Mouse (Mus musculus) spleen, embryonic (tissue): Measurements from ENCODE around the gene Xylt1.

ENCODE experiments used
- CTCF ChIA-PET: fragments of 350-600 bp; sonication (Branson Sonifier 250); formaldehyde crosslinking; loops from one replicate; lab custom pipeline; 2022; lab: Charles Lee

Gene Xylt1

DNA sequence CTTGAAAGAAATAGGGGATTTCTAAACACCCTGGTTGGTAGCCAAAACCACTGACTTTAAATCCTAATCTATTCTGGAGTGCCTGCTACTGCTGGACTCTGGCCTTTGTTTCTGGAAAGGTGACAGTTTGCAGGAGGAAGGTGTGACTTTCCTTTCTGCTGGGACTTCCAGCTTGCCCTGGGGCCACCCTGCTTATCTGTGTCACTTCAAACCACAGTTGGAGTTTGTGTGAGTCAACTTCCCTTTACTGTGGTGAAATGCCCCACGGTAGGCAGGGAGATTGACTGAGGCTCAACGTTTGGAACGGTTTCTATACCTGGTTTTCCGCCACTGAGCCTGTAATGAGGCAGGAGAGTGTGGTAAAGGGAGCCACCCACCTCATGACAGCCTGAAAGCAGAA is 13.2 kb downstream of the Xylt1 start:
- CTCF ChIA-PET = interaction anchor here (0.6 kb wide), 1 partner anchor 91 kb away, joined by 3 read pairs; no protein-coding TSS in a partner anchor

DNA sequence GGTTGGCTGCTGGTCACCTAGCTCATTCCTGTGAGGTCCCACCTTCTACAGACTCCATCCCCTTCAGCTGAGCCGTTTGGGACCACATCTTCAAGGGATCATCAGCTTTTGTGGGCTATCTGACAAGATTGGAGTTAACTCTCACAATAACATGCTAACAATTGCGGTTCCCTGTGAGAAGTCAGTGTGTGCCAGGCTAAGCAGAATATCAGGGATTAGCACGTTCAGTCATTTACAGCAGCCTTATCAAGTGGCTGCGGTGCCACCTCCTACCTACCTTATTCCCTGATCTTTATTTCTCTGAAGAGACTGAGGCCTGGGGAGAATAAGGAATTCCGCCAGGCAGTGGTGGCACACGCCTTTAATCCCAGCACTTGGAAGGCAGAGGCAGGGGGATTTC is 13.6 kb downstream of the Xylt1 start:
- CTCF ChIA-PET = interaction anchor here (0.6 to 0.7 kb wide), 2 partner anchors 12 to 91 kb away, joined by 3 to 4 read pairs; no protein-coding TSS in a partner anchor

DNA sequence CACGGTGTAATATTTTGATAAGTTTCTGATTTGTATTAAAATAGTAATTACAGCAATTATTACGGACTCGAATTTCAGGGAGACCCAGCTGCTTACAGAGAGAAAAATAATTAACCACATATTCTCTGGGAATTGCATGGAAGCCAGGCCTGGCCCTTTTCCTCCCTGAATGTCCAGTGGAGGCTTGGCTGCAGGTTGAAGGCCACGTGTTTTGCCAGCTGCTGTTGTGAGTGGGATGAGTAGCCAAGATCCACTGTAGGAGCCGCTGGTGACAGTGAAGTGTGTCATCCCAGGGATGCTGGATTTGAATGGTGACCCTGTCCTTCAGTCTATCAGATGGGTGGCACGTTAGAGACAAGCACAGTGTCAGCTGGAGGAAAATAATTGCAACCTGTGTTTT is 14.7 kb downstream of the Xylt1 start:
- CTCF ChIA-PET = no interaction called here

DNA sequence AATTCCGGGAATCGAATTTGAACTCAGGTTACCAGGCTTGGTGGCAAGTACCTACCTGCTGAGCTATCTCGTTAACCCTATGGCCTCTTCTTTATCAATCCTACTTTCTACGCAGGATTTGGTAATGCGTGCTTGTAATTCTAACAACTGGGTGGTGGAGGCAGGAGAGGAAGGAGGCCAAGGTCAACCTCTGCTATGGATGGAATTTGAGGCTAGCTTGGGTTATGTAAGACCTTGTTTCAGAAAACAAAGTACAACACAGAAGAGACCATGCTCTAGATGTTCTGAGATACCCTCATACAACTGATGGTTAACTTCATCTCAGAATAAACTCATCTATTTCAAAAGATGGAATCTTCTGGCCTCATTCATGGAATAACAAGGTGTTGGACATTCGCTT is 17.1 kb downstream of the Xylt1 start:
- CTCF ChIA-PET = no interaction called here

DNA sequence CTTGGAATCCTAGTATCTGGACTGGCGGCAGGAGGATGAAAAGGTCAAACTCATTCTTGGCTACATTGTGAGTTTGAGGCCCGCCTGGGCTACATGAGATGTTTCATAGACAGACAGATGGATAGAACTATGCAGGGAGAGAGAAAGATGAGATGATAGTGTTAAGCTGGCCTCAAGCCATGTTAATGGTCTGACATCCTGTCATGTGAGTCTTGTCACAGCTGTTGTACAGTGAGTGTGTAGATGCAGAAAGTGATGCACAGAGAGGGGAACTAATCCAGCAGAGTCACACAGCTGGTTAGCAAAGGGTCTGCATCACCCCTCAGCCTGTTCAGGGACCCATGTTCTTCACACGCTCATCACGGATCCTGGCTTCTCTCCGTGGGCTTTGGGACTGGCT is 19.2 kb downstream of the Xylt1 start:
- CTCF ChIA-PET = no interaction called here

DNA sequence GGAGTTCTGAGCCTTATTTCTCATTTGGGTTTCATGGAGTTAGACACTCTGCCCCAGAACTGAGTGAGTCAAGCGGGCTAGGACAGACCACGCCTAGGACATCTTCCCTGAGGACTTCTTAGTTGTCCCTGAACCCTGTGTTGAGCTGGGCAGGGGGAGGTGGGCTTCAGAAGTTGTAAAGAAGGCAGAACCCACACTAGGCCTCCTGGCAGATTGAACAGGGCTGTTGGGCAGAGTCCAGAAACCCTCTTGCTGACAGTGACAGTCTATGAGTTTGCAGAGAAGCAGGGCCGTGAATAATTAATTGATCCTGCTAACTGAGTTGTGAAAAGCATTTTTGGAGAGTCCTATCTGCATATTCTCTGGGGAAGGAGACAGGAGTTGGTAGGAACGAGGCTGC is 20.8 kb downstream of the Xylt1 start:
- CTCF ChIA-PET = no interaction called here

DNA sequence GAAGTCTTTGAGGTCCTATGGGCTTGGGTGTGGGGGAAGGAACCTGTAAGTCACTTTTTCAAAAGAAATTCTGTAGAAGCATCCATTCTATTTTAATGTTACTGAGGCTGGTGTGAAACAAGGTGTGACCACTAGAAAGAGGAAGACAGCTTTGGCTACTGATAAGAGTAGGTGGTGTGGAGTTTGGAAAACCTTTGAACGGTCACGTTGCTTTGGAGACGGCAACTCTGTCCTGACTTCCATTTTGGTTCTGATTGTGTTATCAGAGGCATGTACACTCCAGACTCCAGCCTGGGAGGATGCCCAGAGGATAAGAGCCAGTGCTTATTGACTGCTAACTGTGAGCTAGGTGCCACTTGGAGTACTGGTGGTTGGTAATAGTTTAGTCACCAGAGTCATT is 25.6 kb downstream of the Xylt1 start:
- CTCF ChIA-PET = interaction anchor here (0.6 kb wide), 1 partner anchor 162 kb away, joined by 13 read pairs; no protein-coding TSS in a partner anchor

DNA sequence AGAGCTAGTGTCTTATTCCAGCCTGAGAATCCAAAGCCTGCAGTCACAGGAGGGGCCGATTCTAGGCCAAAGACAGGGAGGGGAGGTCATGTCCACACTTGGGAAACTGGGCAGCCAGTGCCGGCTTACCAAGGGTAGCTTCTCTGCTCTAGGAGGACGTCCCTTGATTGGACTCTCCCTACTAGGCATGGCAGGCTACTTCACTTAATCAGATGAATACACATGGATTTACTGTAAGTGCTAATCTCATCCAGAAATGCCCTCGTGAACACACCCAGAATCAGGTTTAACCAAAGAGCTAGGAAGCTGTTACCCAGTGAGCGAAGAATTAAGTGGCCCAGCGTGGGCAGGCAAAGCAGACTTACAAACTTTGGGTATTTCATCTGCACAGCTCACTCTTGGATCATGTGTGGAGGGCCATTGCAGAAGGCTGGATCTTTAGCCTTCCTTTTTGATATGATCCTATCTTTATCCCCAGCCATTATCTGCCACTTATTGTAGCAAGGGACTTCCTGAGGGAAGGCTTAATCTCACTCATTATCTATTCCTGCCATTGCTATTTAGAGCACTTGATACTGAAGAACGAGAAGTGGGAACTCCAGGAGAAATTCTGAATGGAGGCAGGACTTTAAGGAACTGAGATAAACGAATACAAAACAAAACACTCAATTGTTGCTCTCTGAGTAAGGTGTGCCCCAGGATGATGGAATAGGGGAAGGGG is 28.6 kb downstream of the Xylt1 start:
- CTCF ChIA-PET = no interaction called here

DNA sequence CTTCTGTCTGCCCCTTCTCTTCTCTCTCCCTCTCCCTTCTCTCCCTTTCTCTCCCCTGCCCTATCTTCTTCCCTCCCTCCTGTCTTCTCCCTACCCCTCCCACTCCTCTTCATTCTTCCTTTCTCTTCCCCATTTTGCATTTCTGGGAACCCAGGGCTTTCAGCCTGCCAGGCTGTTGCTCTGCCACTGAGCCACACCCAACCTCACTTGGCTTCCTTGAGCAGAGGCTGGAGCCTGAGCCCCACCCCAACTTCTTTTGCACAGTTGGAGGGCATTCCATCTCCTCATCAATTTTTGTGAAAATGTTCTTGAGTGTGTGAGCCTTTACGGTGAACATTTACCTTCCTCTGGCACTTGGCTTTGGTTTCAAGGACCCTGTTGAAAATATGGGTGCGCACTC is 31.1 kb downstream of the Xylt1 start:
- CTCF ChIA-PET = no interaction called here

DNA sequence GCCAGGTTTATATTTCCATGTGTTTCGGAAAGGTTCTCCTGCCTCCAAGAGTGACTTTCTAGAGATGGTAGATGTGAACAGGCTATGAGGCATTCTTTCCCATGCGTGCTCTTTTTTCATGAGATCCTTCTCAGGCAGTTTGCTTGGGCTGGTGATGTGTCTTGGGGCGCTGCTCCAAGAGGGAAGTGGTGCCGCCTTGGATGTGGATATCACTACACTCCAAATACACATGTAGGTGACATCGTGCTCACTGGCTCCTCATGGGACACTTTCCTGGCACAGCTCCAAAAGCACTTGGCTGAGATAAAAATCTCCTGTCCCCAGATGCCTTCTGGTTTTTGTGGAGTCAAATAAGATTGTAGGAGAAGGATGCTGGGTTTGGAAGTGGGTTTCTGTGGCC is 31.6 kb downstream of the Xylt1 start:
- CTCF ChIA-PET = no interaction called here

DNA sequence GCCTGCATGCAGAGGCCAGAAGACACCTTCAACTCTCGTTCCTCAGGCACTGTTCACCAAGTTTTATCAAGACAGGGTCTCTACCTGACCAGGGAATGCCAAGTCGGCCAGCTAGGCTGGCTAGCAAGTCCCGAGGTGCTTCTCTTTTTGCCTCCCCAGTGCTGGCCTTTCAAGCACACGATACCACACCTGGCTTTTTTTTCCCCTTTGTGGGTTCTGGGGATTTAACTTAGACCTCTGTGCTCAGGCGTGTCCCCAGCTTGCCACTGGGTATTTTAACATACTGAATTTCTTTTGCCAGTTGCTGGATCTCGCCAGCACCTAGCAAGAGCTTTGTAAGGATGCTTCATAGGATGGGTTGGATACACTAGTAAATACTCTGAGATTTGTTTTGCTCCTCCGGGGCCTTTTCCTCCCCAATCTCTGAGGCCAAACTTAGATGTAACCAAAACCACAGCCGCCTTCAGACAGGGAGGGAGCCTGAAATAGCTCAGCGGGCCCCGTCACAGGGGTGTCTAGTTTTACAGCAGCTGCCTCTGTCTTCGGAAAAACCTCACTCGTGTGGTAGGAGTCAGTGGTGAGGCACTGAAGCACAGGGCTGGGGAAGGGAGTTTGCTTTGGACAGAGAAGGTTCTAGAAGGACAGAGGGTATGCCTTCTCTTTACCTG is 33.7 kb downstream of the Xylt1 start:
- CTCF ChIA-PET = interaction anchor here (0.6 to 1.4 kb wide), 2 partner anchors 38 to 87 kb away, joined by 3 read pairs; no protein-coding TSS in a partner anchor

DNA sequence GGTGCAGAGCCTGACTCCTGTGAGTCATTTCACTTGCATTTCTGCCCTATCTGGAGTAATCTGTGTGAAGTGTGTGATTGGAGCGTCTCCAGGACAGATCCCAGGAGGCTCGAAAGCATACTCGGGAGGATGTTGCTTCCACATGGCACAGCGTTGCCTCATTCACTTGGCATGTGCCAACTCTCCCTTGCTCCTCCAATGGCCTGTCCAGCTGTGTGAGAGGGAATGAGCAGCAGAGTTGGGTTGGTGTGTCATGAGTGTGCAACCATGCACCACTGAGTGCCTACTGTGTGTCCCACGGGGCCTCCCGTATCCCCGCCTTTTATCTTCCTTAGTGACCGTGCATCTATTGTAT is 34.2 kb downstream of the Xylt1 start:
- CTCF ChIA-PET = no interaction called here

DNA sequence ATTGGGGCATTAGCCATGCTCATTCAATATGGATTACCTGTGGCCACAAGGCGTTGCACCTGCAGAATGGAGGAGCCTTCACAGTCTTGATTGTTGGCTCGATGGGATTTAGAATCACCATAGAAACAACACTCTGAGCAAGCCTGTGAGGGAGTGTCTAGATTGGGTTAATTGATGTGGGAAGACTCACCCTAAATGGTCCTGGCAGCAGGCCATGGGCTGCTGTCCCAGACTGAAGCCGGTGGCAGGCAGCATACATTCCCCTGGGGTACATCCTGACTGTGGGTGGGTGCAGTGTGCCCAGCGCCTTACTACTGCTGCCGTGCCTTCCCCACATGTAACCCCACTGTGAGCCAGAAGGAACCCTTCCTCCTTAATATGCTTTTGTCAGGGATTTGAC is 38.3 kb downstream of the Xylt1 start:
- CTCF ChIA-PET = no interaction called here

DNA sequence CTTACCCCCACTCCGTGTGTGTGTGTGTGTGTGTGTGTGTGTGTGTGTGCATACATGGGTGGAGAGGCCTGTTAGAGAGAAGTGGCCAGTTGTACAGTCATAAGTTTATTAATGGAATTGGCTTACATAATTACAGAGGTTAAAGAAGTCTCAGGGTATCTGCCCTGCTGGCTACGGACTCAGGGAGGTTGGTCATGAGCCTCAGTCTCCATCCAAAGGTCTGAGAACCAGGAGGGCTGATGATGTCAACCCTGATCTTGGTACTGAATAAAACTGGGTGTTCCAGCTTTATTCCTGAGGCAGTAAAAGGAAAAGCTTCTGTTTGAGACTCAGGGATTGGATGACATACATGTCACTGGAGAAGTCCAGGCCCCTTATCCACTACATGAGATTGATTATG is 39.1 kb downstream of the Xylt1 start:
- CTCF ChIA-PET = interaction anchor here (0.5 to 0.7 kb wide), 3 partner anchors 12 to 34 kb away, joined by 3 to 6 read pairs (median 3); no protein-coding TSS in a partner anchor

DNA sequence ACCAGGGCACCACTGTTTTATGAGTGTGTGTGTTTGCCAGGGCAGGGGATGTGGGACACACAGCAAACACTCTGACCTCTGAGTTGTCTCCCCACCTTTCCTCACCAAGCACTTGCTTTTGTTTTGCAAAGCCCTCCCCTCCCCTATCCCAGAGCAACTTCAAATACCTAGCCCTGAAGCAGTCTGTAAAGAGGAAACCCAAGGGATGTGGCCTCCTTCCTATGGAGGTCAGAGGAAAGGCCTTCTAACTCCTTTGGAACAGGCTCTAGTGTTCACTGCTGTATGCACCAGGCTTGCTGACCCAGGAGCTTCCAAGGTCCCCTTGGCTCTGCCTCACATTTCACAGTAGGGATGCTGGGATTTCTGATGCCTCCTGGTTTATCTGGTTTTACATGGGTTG is 39.5 kb downstream of the Xylt1 start:
- CTCF ChIA-PET = interaction anchor here (0.5 to 0.7 kb wide), 3 partner anchors 13 to 34 kb away, joined by 3 read pairs; no protein-coding TSS in a partner anchor

DNA sequence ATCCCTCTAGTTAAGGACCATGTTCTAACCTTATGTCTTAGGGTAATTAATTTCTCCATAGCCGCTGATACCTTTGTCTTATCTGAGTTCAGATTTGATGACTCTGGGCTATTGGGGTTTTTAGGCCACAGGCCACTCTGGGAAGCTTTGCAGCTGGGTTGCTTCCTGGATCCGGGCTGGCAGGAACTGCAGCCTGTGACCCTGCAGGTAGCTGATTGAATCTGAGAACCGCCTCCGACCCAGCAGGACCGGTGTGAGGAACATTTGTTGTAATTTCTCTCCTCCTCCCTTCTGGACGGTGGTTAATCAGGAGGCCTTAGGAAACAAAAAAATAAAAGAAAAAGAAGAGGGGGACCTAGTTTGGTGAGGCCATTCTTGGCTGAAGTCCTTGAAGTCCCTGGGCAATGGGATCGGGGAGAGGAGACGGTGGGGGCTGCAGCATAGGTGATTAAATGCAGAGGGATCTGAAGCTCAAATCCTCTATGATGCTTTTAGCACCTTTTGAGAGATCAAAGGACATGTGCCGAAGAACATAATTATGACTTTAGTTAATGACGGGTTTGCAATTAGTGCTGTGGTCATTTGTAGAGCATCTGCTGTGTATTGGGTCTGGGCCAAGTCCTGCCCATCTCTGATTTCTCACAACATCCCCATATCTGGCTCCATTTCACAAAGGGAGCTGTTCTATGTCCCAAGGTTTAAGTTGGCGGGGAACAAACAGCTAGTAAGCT is 40.2 kb downstream of the Xylt1 start:
- CTCF ChIA-PET = interaction anchor here (0.7 kb wide), 1 partner anchor 28 kb away, joined by 3 read pairs; no protein-coding TSS in a partner anchor

DNA sequence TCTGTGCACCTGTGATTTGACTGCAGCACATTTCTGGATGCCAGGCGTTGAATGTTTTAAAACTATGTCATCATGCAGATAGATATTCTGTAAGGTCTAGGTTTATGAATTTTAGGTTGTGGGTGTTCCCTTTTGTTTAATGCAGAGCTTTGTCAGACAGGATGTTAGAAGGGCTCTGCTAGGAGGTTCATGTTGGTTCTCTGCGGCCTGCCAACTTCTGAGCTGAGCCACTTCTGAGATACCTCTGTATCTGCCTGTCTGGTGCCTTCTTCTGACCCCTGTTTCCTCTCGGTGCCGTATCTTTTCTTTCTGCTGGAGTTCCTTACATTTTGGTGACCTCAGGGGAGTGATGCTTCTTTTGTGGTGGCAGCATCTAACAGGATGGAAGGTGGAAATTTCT is 44.1 kb downstream of the Xylt1 start:
- CTCF ChIA-PET = no interaction called here

DNA sequence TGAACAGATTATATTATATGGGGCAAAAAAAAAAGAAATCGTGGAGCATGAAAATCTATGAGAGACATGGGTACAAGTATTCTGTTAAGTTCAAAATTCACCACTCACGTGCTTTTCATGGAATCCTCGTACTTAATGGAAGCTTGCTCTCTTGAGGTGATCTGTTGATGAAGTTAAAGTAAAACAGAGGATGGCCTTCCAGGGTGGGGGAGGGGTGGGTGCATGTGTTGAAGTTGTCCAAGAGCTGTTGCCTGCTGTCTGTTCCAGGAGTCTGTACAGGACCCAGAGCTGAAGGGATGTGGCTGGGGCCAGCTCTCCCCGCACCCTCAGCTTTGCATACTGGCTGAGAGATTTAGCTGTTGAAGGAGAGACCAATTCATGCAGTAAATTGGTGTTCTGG is 45.6 kb downstream of the Xylt1 start:
- CTCF ChIA-PET = interaction anchor here (0.6 kb wide), 1 partner anchor 38 kb away, joined by 6 read pairs; no protein-coding TSS in a partner anchor

DNA sequence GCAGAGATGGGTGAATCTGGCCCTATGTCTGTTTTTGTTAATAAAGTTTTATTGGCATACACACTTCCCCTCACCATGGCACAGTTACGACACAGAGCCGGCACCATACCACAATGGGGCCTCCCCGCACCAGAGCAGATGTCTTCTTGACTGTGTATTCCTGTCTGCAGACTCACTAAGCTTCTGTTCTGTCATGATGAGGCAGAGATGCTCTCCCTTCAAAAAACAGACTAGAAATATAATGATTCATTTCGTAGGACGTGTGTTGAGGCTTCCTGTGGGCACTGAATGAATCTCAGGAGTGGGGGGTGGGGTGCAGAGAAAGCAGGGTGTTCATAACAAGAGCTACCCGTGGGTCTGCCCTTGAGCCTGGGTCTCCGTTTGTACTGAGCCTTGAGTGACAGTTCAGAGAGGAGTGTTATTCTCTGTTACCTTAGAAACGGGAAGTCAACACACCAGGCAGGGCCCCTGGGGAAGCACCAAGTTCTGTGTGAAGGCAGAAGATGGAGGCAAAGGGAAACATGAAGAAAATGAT is 48.0 kb downstream of the Xylt1 start:
- CTCF ChIA-PET = interaction anchor here (0.7 to 1.2 kb wide), 2 partner anchors 12 to 31 kb away, joined by 4 to 9 read pairs; no protein-coding TSS in a partner anchor

DNA sequence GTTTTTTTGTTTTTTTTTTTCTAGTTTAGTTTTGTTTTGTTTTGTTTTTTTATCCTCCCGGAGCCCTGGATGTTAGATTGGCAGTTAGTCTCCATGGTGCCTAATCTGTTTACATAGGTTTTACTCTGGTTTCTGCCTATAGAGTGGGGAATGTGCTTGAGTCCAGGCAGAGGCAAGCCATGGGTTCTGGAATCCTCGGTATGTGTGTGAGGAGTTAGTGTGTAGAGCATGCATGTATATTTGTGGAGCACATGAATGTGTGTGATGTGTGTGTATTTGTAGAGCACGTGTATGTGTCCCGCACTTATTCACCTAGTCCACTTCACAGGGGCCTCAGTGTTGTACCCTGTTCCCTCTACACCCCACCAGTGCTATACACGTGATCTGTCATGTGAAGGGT is 48.7 kb downstream of the Xylt1 start:
- CTCF ChIA-PET = interaction anchor here (0.7 to 1.1 kb wide), 2 partner anchors 32 to 51 kb away, joined by 3 to 9 read pairs; no protein-coding TSS in a partner anchor

DNA sequence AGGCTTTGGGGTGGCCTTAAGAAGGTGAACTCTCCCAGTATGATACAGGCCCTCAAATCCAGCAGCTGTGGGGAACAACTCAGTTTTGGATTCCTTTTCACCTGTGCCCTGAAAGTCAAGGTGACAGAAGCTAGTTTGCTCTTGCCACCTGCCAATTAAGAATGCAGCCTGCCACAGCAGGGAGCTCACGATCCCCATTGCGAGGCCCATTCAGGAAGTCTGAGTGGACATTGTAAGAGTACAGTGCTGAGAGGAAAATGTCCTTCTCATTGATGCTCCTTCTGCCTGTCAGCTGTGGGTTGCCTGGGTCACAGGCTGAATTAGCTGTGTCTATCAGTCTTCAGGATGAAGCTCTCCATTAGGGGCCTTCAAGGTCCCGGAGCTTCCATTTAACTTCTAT is 49.1 kb downstream of the Xylt1 start:
- CTCF ChIA-PET = interaction anchor here (1.1 kb wide), 1 partner anchor 51 kb away, joined by 3 read pairs; no protein-coding TSS in a partner anchor
